Mouse (Mus musculus) limb, embryonic 12.5 days (tissue): ENCODE measurements at regions not wholly inside any gene's neighbourhood (a gene's known extent, or its start where the extent isn't known, plus 50 kb on each side); places are given as distances from the start of the nearest gene placed in this dataset.
"Not testable (repeated sequence)": the region's sequence is repeated elsewhere in the genome, so short reads cannot be mapped to it uniquely, and the experiment has no call there.

Experiments used
- ATAC-seq: fragments of 200-750 bp; cut with Nextera tagmentation; 2 replicates; pipeline ENCODE4 v1.8.0; 2017; ENCODE audit warnings: low read depth, moderate TSS enrichment; ENCODE audit not compliant: insufficient number of reproducible peaks, insufficient read depth, low FRiP score, low TSS enrichment
- H3K27ac ChIP-seq: fragments of 300-500 bp; sonication (generic); 2 replicates; pipeline ENCODE4 v1.5.1; 2016; ENCODE audit warnings: mild to moderate bottlenecking, moderate library complexity
- H3K27me3 ChIP-seq: fragments of 300-500 bp; sonication (generic); 2 replicates; pipeline ENCODE4 v1.6.1; 2016; ENCODE audit warnings: mild to moderate bottlenecking, moderate library complexity
- H3K36me3 ChIP-seq: fragments of 300-500 bp; sonication (generic); 2 replicates; pipeline ENCODE4 v1.6.1; 2016; ENCODE audit warnings: mild to moderate bottlenecking, moderate library complexity
- H3K4me1 ChIP-seq: fragments of 300-500 bp; sonication (generic); replicated peaks from 2 replicates; pipeline ENCODE4 v1.6.1; 2016
- H3K4me2 ChIP-seq: fragments of 300-500 bp; sonication (generic); 2 replicates; pipeline ENCODE4 v1.6.1; 2016; ENCODE audit warnings: mild to moderate bottlenecking, moderate library complexity
- H3K4me3 ChIP-seq: fragments of 300-500 bp; sonication (generic); replicated peaks from 2 replicates; pipeline ENCODE4 v1.5.1; 2016; ENCODE audit warnings: mild to moderate bottlenecking
- H3K9ac ChIP-seq: fragments of 300-500 bp; sonication (generic); replicated peaks from 2 replicates; pipeline ENCODE4 v1.6.1; 2016; ENCODE audit warnings: mild to moderate bottlenecking, moderate library complexity
- H3K9me3 ChIP-seq: fragments of 300-500 bp; sonication (generic); 2 replicates; pipeline ENCODE4 v1.6.1; 2016; ENCODE audit warnings: mild to moderate bottlenecking, moderate library complexity
- WGBS: fragments of 180-500 bp; shearing (Covaris S2); methylation state at CpG from one replicate; pipeline ENCODE4 v1.1.7; 2016; 5-methylcytosine and 5-hydroxymethylcytosine counted together

DNA sequence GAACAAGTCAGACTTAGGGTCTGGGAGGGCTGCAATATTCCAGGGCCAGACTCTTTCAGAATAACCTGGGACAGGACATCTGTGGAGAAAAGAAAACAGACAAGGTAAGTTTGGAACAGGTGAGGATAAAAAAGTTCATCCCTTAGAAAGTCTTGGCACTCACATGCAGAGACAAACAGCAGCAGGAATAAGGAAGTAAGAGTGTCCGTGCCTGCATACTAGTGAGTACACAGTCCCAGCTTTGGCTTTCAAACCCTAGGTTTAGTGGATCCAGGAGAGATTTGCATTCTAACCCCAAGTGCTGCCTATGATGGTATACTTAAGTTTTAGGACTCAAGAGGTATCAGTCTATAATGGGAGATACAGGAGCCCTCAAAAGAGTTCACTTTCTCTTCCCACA is 642.9 kb upstream of the Zfp386 start:
- Histone ChIP-seq H3K9ac (no peak overlapping the region), H3K27ac (no peak overlapping the region), H3K9me3 (peaks cover 29% of the 10 kb centered on the region), H3K36me3 (no peaks in the 10 kb centered on the region), H3K4me1 (no peaks in the 10 kb centered on the region), H3K4me2 (no peak overlapping the region), H3K27me3 (no peaks in the 10 kb centered on the region), H3K4me3 (no peak overlapping the region)
- no peak for ATAC-seq
- 85% methylated on average over 1 of the region's 1 CpGs for WGBS

DNA sequence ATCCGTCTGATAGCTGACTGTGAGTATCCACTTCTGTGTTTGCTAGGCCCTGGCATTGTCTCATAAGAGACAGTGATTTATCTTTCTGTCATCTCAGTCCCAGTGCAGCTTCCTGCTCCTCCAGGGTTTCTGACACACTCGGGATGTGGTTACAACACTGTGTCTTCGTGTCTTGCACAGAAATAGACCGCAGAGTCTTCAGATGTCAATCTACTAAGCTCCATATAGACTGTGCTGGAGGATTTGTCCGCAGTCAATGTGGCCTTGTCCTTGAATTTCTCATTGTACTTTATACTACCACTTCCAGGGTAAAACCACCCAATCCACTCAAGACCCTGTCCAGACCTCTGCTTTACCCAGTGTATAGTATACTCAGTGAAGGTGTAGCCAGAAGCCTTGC is 601.3 kb upstream of the Zfp386 start:
- not testable (repeated sequence) for H3K4me2 ChIP-seq, H3K9ac ChIP-seq, H3K4me1 ChIP-seq, H3K27ac ChIP-seq, H3K36me3 ChIP-seq, ATAC-seq, H3K9me3 ChIP-seq, H3K27me3 ChIP-seq, H3K4me3 ChIP-seq
- 79% methylated on average over 2 of the region's 5 CpGs for WGBS

DNA sequence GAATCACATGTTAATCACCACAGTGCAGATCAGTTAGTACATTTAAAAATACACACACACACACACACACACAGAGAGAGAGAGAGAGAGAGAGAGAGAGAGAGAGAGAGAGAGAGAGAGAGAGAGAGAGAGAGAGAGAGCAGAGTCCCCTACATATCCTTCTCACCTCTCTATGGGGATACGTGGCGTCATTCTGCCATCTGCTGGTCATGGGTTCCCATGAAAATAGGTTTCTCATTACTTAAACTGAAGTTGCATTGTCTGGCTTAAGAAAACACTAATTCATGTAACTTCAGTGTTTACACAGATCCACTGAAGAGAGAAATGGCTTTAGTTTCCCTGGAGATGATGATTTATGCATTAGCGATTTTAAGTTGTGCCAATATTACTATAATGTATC is 594.9 kb upstream of the Zfp386 start:
- H3K27me3 ChIP-seq, H3K36me3 ChIP-seq, H3K4me1 ChIP-seq, ATAC-seq, H3K27ac ChIP-seq, H3K4me2 ChIP-seq, H3K9ac ChIP-seq, H3K4me3 ChIP-seq, H3K9me3 ChIP-seq: not testable (repeated sequence)
- WGBS, result 65% methylated on average over 3 of the region's 3 CpGs

DNA sequence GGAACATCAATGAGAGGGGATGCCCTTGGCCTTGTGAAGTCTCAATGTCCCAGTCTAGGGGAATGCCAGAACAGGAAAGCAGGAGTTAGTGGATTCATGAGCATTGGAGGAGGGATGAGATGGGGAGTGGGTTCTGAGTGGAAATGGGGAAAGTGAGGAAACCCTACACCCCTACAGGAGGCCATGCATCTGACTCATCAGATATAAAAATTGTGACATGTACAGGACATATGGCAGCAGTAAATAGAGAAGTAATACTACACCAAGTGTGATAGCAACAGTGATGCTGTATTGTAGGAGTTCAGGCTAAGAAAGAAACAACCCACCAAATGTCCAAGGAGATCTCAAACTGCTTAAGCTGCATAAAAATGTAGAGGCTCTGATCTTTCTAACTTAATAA is 582.7 kb upstream of the Zfp386 start:
- H3K27ac ChIP-seq, H3K4me3 ChIP-seq: not testable (repeated sequence)

DNA sequence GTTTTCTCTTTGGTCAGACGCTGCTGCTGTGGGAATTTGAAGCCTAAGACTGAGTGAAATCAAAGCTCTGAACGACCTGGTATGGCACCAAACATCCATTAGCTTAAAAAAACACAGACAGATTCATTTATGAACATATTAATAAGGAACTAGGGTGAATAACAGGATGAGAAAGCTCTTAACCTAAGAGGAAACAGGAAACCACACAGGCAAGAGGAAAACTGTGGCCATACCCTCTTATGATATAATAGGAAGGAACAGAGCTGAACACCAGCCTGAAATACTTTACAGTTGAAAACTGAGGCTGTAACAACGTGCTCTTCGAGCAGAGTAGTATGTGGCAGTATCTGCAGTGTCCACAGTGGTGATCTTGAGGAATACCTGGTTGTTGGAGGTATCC is 579.5 kb upstream of the Zfp386 start:
- H3K4me3 ChIP-seq, H3K4me1 ChIP-seq, H3K4me2 ChIP-seq, H3K27me3 ChIP-seq, H3K27ac ChIP-seq, H3K36me3 ChIP-seq, H3K9ac ChIP-seq, ATAC-seq, H3K9me3 ChIP-seq: not testable (repeated sequence)
- 47% methylated on average over 4 of the region's 4 CpGs for WGBS

More for the DNA sequence above, 582.7 kb upstream of the Zfp386 start:
- not testable (repeated sequence) for H3K4me1 ChIP-seq, ATAC-seq, H3K27me3 ChIP-seq, H3K9me3 ChIP-seq, H3K9ac ChIP-seq, H3K36me3 ChIP-seq, H3K4me2 ChIP-seq

DNA sequence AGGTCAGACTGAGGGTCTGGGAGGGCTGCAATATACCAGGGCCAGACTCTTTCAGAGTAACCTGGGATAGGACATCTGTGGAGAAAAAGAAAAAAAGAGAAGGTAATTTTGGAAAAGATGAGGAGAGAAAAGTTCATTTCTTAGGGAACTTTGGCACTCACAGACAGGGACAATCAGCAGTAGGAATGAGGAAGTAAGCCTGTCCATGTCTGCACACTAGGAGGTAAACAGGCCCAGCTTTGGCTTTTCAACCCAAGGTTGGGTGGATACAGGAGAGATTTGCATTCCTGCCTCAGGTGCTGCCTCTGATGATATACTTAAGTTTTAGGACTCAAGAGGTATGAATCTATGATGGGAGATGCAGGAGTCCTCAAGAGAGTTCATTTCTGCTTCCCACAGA is 579.0 kb upstream of the Zfp386 start:
- H3K4me3 ChIP-seq, H3K9me3 ChIP-seq, ATAC-seq, H3K4me2 ChIP-seq, H3K9ac ChIP-seq, H3K27ac ChIP-seq, H3K4me1 ChIP-seq, H3K27me3 ChIP-seq, H3K36me3 ChIP-seq: not testable (repeated sequence)

DNA sequence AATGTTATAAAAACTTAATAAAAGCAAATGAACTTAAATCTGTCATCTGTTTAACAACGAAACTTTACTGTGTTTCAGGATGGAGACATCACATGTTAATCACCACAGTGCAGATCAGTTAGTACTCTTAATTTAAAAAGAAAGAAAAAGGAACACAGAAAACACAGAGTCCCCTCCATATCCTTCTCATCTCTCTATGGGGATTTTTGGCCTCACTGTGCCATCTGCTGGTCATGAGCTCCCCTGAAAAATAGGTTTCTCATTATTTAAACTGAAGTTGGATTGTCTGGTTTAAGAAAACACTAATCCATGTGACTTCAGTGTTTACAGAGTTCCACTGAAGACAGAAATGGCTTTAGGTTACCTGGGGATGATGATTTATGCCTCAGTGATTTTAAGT is 548.7 kb upstream of the Zfp386 start:
- Histone ChIP-seq H3K36me3 (no peaks in the 10 kb centered on the region), H3K4me2 (no peak overlapping the region), H3K27ac (no peak overlapping the region), H3K27me3 (no peaks in the 10 kb centered on the region), H3K4me1 (no peaks in the 10 kb centered on the region), H3K9me3 (peaks cover 22% of the 10 kb centered on the region; the same call in 1 of the 2 replicates), H3K9ac (no peak overlapping the region), H3K4me3 (no peak overlapping the region)
- no peak for ATAC-seq
- WGBS, result 64% methylated on average over 1 of the region's 1 CpGs

DNA sequence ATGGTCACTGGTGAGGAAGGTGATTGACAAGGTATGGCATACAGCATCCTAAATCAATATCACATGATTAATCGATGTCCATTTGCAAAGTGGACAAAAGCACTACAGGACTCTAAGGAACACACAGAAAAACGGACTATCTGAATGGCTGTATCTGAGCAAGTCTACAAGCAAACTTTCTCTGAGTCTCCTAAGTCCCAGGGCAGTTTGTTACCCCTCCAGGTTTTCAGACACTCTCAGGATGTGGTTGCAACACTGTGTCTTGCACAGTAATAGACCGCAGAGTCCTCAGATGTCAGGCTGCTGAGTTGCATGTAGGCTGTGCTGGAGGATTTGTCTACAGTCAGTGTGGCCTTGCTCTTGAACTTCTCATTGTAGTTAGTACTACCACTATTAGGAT is 540.2 kb upstream of the Zfp386 start:
- not testable (repeated sequence) for H3K27ac ChIP-seq, H3K4me2 ChIP-seq, H3K4me1 ChIP-seq, H3K27me3 ChIP-seq, ATAC-seq, H3K36me3 ChIP-seq, H3K9ac ChIP-seq, H3K4me3 ChIP-seq
- WGBS, result 71% methylated on average over 3 of the region's 3 CpGs
- peaks cover 15% of the 10 kb centered on the region for H3K9me3 ChIP-seq

DNA sequence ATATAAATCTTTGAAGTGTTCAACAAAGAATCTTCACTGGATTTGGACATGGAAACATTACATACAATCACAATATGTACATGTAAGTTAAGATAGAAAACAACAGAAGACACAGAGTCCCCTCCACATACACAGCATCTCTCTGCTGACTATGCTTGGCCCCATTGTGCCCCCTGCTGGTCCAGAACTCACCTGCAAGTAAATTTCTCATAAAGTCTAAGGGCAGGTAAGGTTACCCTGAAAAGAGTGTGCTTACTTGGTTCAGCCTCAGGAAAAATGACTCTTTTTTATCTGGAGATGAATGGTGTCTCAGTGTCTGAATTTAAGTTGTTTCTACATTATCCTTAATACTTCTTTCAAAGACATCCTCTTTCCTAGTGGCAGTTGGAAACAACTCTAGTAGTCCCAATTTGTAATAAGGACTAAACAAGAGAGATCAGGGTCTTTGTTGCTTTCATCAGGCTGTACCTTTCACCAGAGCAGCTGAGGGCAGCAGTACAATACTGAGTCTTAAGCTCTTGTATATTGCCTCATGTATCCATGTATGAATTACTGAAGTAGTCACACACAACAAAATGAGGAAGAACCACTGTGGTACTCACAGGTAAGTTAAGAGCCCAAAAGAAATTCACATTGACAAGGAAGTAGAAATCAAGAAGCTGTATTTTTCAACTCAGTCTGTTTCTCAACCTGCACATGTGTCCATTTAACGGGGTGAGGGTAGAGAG is 538.7 kb upstream of the Zfp386 start:
- not testable (repeated sequence) for H3K4me3 ChIP-seq, H3K27ac ChIP-seq, ATAC-seq, H3K9ac ChIP-seq, H3K4me2 ChIP-seq, H3K36me3 ChIP-seq, H3K27me3 ChIP-seq, H3K4me1 ChIP-seq
- 51% methylated on average over 1 of the region's 1 CpGs for WGBS
- peaks cover 10% of the 10 kb centered on the region; the same call in 1 of the 2 replicates for H3K9me3 ChIP-seq

DNA sequence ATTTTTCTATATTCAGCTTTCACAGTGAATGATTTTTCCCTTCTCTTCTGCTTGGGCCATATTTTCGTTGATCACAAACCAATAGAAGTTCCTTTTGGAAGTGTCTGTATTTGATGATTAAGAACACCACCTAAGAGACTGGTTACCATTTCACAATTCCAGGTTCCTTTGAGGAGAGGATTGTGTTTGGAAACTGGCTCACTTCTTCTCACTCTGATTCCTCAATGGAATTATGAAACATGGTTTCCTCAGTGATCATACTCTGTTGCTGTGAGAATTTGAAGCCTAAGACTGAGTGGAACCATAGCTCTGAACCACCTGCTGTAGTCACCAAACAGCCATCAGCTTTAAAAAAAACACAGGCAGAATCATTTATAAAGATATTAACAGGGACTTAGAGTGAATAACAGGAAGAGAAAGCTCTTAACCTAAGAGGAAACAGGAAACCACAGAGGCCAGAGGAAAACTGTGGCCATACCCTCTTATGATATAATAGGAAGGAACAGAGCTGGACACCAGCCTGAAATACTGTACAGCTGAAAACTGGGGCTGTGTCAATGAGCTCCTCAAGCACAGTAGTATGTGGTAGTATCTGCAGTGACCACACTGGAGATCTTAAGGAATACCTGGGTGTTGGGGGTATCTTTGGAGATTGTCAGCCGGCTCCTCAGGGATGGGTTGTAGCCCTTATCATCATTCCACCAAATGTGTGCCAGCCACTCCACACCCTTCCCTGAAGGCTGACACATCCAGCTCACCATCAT is 528.6 kb upstream of the Zfp386 start:
- not testable (repeated sequence) for H3K4me1 ChIP-seq, H3K27me3 ChIP-seq, H3K9ac ChIP-seq, H3K27ac ChIP-seq, H3K4me3 ChIP-seq, H3K4me2 ChIP-seq, ATAC-seq, H3K36me3 ChIP-seq
- H3K9me3 ChIP-seq, result peaks cover 17% of the 10 kb centered on the region
- 72% methylated on average over 2 of the region's 2 CpGs for WGBS

DNA sequence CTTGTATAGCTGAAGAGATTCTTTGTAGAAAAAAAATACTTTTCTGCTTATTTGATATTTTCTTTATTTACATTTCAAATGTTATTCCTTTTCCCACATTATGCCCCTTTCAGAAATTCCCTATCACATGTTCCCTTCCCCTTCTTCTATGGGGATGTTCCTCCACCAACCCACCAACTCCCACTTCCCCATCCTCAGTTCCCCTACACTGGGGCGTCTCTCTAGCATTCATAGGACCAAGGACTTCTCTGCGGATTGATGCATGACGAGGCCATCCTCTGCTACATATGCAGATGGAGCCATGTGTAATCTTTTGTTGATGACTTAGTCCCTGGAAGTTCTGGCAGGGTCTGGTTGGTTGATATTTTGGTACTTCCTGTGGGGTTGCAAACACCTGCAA is 520.5 kb upstream of the Zfp386 start:
- H3K36me3 ChIP-seq, result no peaks in the 10 kb centered on the region
- WGBS, result 71% methylated on average over 3 of the region's 3 CpGs
- ATAC-seq, result no peak
- H3K4me2 ChIP-seq, result no peak overlapping the region
- peaks cover 43% of the 10 kb centered on the region for H3K9me3 ChIP-seq
- no peaks in the 10 kb centered on the region for H3K4me1 ChIP-seq
- H3K9ac ChIP-seq, result no peak overlapping the region
- H3K4me3 ChIP-seq, result no peak overlapping the region
- H3K27ac ChIP-seq, result no peak overlapping the region
- H3K27me3 ChIP-seq, result no peaks in the 10 kb centered on the region

DNA sequence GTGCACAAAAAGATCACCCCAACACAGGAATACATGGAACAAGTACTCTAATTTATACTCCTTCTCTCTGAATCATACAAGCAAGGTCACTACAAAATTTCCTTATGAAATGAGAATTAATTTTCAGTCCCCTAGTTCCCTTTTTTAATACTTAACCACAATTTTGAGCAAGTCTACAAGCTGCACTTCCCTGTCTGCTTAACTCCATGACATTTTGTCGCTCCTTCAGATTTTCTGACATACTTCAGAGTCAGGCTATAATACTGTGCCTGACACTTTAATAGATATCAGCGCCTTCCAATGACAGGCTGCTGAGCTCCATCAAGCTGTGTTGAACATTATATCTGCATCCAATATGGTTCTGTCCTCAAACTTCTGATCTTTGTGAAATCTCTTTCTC is 505.0 kb upstream of the Zfp386 start:
- 69% methylated on average over 2 of the region's 2 CpGs for WGBS
- Histone ChIP-seq H3K27me3 (no peaks in the 10 kb centered on the region), H3K36me3 (no peaks in the 10 kb centered on the region), H3K9me3 (peaks cover 54% of the 10 kb centered on the region), H3K27ac (no peak overlapping the region), H3K9ac (no peak overlapping the region), H3K4me3 (no peak overlapping the region), H3K4me1 (no peaks in the 10 kb centered on the region), H3K4me2 (no peak overlapping the region)
- ATAC-seq, result no peak
